Mouse (Mus musculus) neural tube, embryonic 11.5 days (tissue): ENCODE results near the gene Dkk3. TPM values are rescaled to one million over a fixed set of nuclear protein-coding genes. Genes with fewer than 3 reads are reported as not detected.

ENCODE experiments used
- ATAC-seq: fragments of 200-750 bp; cut with Nextera tagmentation; 2 replicates; pipeline ENCODE4 v1.8.0; 2017; ENCODE audit warnings: moderate number of reproducible peaks, mild to moderate bottlenecking, moderate TSS enrichment, moderate library complexity; ENCODE audit not compliant: insufficient read depth, low FRiP score, low TSS enrichment
- DNase-seq: peaks from one replicate; pipeline ENCODE4 v3.0.0-alpha.2; 2015; ENCODE audit warnings: low spot score
- H3K27ac ChIP-seq: fragments of 300-500 bp; sonication (generic); 2 replicates; pipeline ENCODE4 v1.5.1; 2014; ENCODE audit warnings: low read depth, mild to moderate bottlenecking, low read length
- H3K27me3 ChIP-seq: fragments of 300-500 bp; sonication (generic); 2 replicates; pipeline ENCODE4 v1.6.1; 2014; ENCODE audit warnings: mild to moderate bottlenecking, low read length, mixed read lengths; ENCODE audit not compliant: control insufficient read depth, insufficient read depth
- H3K36me3 ChIP-seq: fragments of 300-500 bp; sonication (generic); 2 replicates; pipeline ENCODE4 v1.6.1; 2014; ENCODE audit warnings: mild to moderate bottlenecking, low read length, moderate library complexity, mixed read lengths; ENCODE audit not compliant: control insufficient read depth, insufficient read depth
- H3K4me1 ChIP-seq: fragments of 300-500 bp; sonication (generic); 2 replicates; pipeline ENCODE4 v1.6.1; 2014; ENCODE audit warnings: low read length, mixed read lengths; ENCODE audit not compliant: control insufficient read depth, insufficient read depth
- H3K4me2 ChIP-seq: fragments of 300-500 bp; sonication (generic); 2 replicates; pipeline ENCODE4 v1.6.1; 2014; ENCODE audit warnings: low read depth, mild to moderate bottlenecking, moderate library complexity
- H3K4me3 ChIP-seq: fragments of 300-500 bp; sonication (generic); 2 replicates; pipeline ENCODE4 v1.5.1; 2014; ENCODE audit warnings: low read depth, low read length
- H3K9ac ChIP-seq: fragments of 300-500 bp; sonication (generic); 2 replicates; pipeline ENCODE4 v1.6.1; 2014; ENCODE audit warnings: mild to moderate bottlenecking, low read length
- H3K9me3 ChIP-seq: fragments of 300-500 bp; sonication (generic); 2 replicates; pipeline ENCODE4 v1.6.1; 2016; ENCODE audit warnings: low read length; ENCODE audit not compliant: control insufficient read depth
- WGBS: fragments of 180-500 bp; shearing (Covaris S2); extraction: QIAGEN DNeasy Blood & Tissue Kit; methylation state at CpG from one replicate; pipeline ENCODE4 v1.1.7; 2014; 5-methylcytosine and 5-hydroxymethylcytosine counted together
- polyA plus RNA-seq: library from polyadenylated mRNA; unstranded; fragments of >200 nt; fragmentation: Nextera tagmentation; extraction: Ambion mirVana; gene quantifications from 2 replicates; pipeline ENCODE4 v1.2.1, GENCODE M21; 2014

Gene Dkk3
- polyA plus RNA-seq: 8.2 and 10.6 TPM in 2 replicates

DNA sequence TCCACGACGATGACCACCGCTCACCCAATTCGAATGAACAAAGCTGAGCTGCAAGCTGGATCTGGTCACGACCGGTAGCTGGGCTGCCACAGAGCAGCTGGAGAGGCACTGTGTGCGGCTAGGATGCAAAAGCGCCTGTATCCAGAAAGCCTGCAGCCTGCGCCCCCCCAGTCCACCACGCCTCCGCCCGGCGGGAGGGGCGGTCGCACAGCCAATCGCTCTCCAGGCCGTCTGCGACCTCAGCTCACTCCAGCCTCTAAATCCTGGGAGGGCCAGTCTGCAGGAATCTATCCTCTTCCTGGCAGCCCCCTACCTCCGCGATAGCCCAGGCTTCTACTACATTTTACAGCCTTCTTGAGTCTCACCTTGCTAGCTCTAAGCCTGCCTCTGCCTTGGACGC, at the start of gene Dkk3:
Gene Dkk3, minus strand, starts transcription at position 116 of the 400 bp plus-strand sequence.
- H3K9ac ChIP-seq: peak within 1 kb of the TSS; percentile 55

DNA sequence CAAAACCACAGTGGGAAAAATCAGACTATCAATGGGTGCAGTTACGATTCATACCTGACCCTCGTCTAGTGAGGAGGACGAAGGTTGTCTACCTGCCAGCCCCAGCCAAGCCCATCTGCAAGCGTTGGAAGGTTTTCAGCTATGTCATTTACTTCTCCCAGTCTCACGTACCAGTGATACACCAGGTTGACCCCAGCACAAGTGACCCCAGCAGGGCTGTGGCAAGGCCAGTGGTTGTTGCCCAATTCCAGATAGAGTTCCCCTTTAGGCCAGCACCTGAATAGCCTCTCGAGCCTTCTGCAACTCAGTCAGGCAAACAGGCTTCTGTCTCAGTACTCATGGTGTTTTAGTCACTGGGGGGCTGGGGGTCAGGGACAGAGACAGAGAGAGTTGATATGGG, 48.9 kb upstream of the Dkk3 start:
- 92% methylated on average over 6 of the region's 6 CpGs for WGBS
- H3K4me3 ChIP-seq: no peak overlapping the region
- H3K4me1 ChIP-seq: no peaks in the 10 kb centered on the region
- no peaks in the 10 kb centered on the region for H3K9me3 ChIP-seq
- no peaks in the 10 kb centered on the region for H3K27me3 ChIP-seq
- no peak for ATAC-seq
- DNase-seq: no peak
- H3K27ac ChIP-seq: no peak overlapping the region
- H3K4me2 ChIP-seq: no peak overlapping the region
- no peaks in the 10 kb centered on the region for H3K36me3 ChIP-seq
- H3K9ac ChIP-seq: no peak overlapping the region

More for the DNA sequence above, at the start of gene Dkk3:
- DNase-seq (peak; percentile 66), ATAC-seq (peak; percentile 72)
- H3K4me1 ChIP-seq: peaks cover 6% of the 10 kb centered on the region; the same call in 1 of the 2 replicates
- no peaks in the 10 kb centered on the region for H3K27me3 ChIP-seq
- peak within 1 kb of the TSS; percentile 72 for H3K4me2 ChIP-seq
- no peaks in the 10 kb centered on the region for H3K36me3 ChIP-seq
- no peaks in the 10 kb centered on the region for H3K9me3 ChIP-seq
- peak within 1 kb of the TSS; percentile 42 for H3K4me3 ChIP-seq
- H3K27ac ChIP-seq: no peak within 1 kb of the TSS
- WGBS: 2% methylated on average over 21 of the region's 21 CpGs

DNA sequence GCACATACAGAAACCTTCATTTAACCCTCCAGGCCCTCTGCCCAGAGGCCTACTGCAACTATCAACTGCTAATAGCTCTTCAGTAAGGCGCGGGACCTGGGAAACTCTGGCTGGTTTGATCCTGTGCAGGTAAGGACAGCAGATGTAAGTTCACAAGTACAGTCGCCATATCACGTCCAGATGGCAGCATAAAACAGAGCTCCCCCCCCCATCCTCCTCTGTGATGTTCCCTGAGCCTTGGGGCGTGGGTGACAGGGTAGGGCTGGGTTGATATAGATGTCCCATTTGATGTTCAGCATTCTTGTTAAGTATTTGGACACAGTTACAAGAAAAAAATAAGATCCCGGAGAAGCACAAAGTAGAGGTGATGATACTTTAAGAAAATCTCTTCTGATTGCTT, 46.7 kb upstream of the Dkk3 start:
- no peaks in the 10 kb centered on the region for H3K36me3 ChIP-seq
- no peaks in the 10 kb centered on the region for H3K27me3 ChIP-seq
- H3K4me3 ChIP-seq: no peak overlapping the region
- WGBS: 86% methylated on average over 6 of the region's 6 CpGs
- H3K4me1 ChIP-seq: no peaks in the 10 kb centered on the region
- no peak overlapping the region for H3K27ac ChIP-seq
- H3K9me3 ChIP-seq: no peaks in the 10 kb centered on the region
- ATAC-seq (no peak), DNase-seq (no peak)
- no peak overlapping the region for H3K4me2 ChIP-seq
- H3K9ac ChIP-seq: no peak overlapping the region

DNA sequence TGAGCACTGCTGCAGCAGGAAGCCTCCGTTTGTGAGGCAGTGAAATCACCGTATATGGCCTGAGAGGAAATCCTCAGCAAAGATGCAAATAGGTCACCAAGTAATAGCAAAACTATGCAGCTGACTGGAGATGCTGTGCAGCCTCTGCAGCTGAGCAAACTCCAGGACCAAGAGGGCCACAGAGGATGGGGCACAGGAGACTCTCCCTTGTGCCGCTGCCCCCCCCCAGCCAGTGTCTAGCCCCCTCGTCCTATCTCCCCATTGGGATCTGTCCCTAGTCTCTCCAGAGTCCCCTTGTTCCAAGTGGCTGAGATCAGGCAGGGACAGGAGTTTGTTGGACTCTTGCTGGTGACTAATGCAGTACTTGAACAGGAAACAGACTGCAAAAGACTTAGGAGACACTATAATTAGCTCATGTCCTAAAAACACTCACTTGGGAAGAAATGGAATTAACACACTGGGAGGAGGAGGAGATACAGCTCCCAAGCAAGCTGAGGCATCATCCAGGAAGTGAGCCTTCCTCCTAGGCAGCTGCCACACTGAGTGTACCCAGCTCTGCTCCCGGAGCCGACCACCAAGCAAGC, 45.6 kb upstream of the Dkk3 start:
- no peak for DNase-seq
- H3K9me3 ChIP-seq: no peaks in the 10 kb centered on the region
- H3K4me1 ChIP-seq: no peaks in the 10 kb centered on the region
- 62% methylated on average over 6 of the region's 6 CpGs for WGBS
- H3K36me3 ChIP-seq: no peaks in the 10 kb centered on the region
- no peaks in the 10 kb centered on the region for H3K27me3 ChIP-seq
- no peak overlapping the region for H3K9ac ChIP-seq
- no peak overlapping the region for H3K4me3 ChIP-seq
- H3K4me2 ChIP-seq: no peak overlapping the region
- ATAC-seq: no peak
- H3K27ac ChIP-seq: no peak overlapping the region

DNA sequence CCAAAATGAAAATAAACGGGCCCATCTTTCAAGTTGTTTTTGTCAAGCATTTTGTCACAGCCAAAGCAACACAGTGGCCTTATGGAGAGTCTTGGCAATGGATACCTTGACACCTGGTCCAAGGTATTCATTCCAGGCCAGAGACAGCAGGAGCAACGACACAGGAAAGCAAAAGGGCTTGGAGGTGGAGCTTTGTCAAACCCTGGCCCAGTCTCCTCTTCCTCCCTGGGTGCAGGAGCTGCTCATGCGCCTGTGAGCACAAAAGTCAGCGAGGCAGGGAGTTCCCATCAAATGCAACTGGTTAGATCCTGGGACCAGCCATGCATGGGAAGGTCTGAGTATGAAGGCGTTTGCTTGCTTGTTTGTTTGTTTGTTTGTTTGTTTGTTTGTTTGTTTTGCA, 45.1 kb upstream of the Dkk3 start:
- no peak overlapping the region for H3K4me3 ChIP-seq
- H3K27me3 ChIP-seq: no peaks in the 10 kb centered on the region
- no peak overlapping the region for H3K27ac ChIP-seq
- no peak overlapping the region for H3K4me2 ChIP-seq
- H3K9ac ChIP-seq: no peak overlapping the region
- H3K36me3 ChIP-seq: no peaks in the 10 kb centered on the region
- WGBS: 77% methylated on average over 5 of the region's 5 CpGs
- DNase-seq: no peak
- H3K9me3 ChIP-seq: no peaks in the 10 kb centered on the region
- H3K4me1 ChIP-seq: no peaks in the 10 kb centered on the region
- ATAC-seq: no peak

DNA sequence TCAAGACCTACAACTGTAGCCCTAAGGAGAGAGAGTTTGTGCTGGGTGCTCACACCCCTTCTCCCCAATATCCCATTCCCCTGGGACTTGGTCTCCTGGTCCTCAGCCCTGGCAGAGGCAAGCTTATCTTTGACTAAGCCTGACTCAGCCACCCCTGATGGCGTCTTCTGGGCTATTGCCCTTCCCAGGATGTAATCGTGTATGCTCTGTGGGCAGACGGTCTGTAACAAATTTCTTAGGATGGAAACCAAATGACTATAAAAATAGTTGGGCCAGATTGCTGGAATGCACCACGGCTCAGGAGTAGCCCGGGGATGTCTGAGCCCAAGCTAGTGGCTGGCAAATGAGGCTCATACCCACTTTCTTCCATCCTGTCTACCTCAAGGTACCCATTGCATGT, 44.0 kb upstream of the Dkk3 start:
- no peaks in the 10 kb centered on the region for H3K4me1 ChIP-seq
- WGBS: 81% methylated on average over 5 of the region's 5 CpGs
- no peak overlapping the region for H3K9ac ChIP-seq
- H3K27ac ChIP-seq: no peak overlapping the region
- H3K4me2 ChIP-seq: no peak overlapping the region
- H3K36me3 ChIP-seq: no peaks in the 10 kb centered on the region
- no peak for DNase-seq
- H3K9me3 ChIP-seq: no peaks in the 10 kb centered on the region
- no peaks in the 10 kb centered on the region for H3K27me3 ChIP-seq
- ATAC-seq: no peak
- H3K4me3 ChIP-seq: no peak overlapping the region

DNA sequence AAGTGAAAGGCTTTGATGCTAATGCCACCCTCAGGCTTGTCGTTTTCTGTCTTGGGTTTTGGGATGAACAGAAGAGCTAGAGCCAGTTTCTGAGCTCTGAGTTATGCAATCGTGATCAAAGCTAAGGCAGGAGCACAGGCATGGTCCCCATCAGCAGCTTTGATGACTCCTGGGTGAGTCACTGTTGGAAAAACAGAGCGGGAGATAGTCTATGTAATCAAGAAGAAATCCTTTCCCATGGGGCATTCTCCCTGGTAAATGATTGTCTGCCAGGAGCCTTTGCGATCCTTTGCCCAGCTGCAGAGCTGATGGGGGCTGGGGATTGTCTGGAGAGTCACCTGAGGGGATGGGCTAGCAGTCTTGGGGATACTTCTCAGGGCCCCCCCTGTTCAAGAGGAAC, 43.3 kb upstream of the Dkk3 start:
- H3K36me3 ChIP-seq: no peaks in the 10 kb centered on the region

DNA sequence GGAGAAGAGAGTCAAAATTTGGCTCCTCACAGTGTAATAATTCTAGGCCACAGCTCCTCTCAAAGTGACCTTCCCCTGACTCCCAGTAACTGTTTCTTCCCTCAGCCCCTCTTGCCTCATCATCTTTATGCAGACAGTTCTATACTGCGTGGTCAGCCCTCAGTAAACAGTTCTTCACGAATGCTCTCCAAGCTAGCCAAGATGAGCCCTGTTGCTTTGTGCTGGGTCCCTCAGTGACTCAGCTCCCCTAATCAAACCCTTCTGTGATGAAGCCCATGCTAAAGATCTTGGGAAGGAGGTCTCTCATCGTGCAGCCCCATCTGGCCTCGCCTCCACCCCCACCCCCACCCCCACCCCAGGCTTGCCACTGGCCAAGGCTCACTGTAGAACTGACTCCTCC, 41.9 kb upstream of the Dkk3 start:
- Histone ChIP-seq H3K27me3 (no peaks in the 10 kb centered on the region), H3K9me3 (no peaks in the 10 kb centered on the region), H3K36me3 (no peaks in the 10 kb centered on the region), H3K4me1 (no peaks in the 10 kb centered on the region), H3K27ac (no peak overlapping the region), H3K9ac (no peak overlapping the region), H3K4me3 (no peak overlapping the region), H3K4me2 (no peak overlapping the region)
- no peak for DNase-seq
- ATAC-seq: no peak
- 52% methylated on average over 4 of the region's 4 CpGs for WGBS

More for the DNA sequence above, 43.3 kb upstream of the Dkk3 start:
- ATAC-seq: no peak
- no peaks in the 10 kb centered on the region for H3K4me1 ChIP-seq
- no peak overlapping the region for H3K4me2 ChIP-seq
- DNase-seq: no peak
- 65% methylated on average over 4 of the region's 4 CpGs for WGBS
- H3K9ac ChIP-seq: no peak overlapping the region
- H3K9me3 ChIP-seq: no peaks in the 10 kb centered on the region
- no peaks in the 10 kb centered on the region for H3K27me3 ChIP-seq
- no peak overlapping the region for H3K27ac ChIP-seq
- H3K4me3 ChIP-seq: no peak overlapping the region

DNA sequence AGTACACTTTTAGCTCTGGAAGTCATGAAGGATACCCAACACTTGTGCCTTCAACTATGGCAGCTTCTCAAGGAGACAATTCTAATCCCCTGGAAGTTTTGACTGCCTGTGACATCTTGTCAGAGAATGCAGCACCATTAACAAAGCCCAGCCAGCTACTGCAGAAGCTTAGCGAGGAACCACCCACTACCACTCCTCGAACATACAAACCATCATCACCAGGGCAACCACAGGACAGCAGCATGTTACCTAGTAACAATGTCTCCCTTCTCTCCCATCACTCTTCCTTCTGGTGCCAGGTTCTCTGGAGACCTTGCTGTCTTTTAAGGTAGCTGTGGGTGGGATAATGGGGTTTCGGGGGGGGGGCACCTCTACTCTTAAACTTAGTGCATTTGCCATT, 40.5 kb upstream of the Dkk3 start:
- Histone ChIP-seq H3K4me3 (no peak overlapping the region), H3K4me1 (no peaks in the 10 kb centered on the region), H3K9me3 (no peaks in the 10 kb centered on the region), H3K36me3 (no peaks in the 10 kb centered on the region), H3K4me2 (no peak overlapping the region), H3K9ac (no peak overlapping the region), H3K27me3 (no peaks in the 10 kb centered on the region), H3K27ac (no peak overlapping the region)
- ATAC-seq (no peak), DNase-seq (no peak)
- 70% methylated on average over 3 of the region's 3 CpGs for WGBS
